Mouse (Mus musculus): ENCODE measurements around the gene Dlg2.

Gene Dlg2

GRCm38 (mm10) chr7:91753151-91753861 is 1276.8 kb downstream of the Dlg2 start:
- POLR2A ChIA-PET: no interaction called here

GRCm38 (mm10) chr7:91767648-91768047 is 1291.2 kb downstream of the Dlg2 start:
- ChIA-PET POLR2A (no interaction called here), CTCF (no interaction called here)

More at GRCm38 (mm10) chr7:91753151-91753861, 1276.8 kb downstream of the Dlg2 start:
- CTCF ChIA-PET: no interaction called here

GRCm38 (mm10) chr7:91778673-91779072 is 1302.2 kb downstream of the Dlg2 start:
- ChIA-PET POLR2A (interaction anchor here in 1 of 4 experiments (0.7 kb wide), 1 partner anchor 14 kb away, joined by 3 read pairs; no protein-coding TSS in a partner anchor), CTCF (no interaction called here)

- POLR2A ChIA-PET: interaction anchor here in 1 of 4 experiments (0.7 kb wide), 1 partner anchor 1253 kb away, joined by 8 read pairs; no protein-coding TSS in a partner anchor
These were observed 1308.1 kb downstream of the Dlg2 start for GRCm38 (mm10) chr7:91784617-91785016.

GRCm38 (mm10) chr7:91785445-91785844 is 1309.0 kb downstream of the Dlg2 start:
- POLR2A ChIA-PET: no interaction called here
- CTCF ChIA-PET: no interaction called here

More at GRCm38 (mm10) chr7:91784617-91785016, 1308.1 kb downstream of the Dlg2 start:
- CTCF ChIA-PET: no interaction called here

- POLR2A ChIA-PET: no interaction called here
- CTCF ChIA-PET: no interaction called here
These were observed 1309.4 kb downstream of the Dlg2 start for GRCm38 (mm10) chr7:91785871-91786270.

- CTCF ChIA-PET: no interaction called here
- POLR2A ChIA-PET: no interaction called here
These were observed 1314.6 kb downstream of the Dlg2 start for GRCm38 (mm10) chr7:91790949-91791564.

GRCm38 (mm10) chr7:91806632-91807031 is 1330.2 kb downstream of the Dlg2 start:
- ChIA-PET CTCF (no interaction called here), POLR2A (no interaction called here)

- CTCF ChIA-PET: no interaction called here
These were observed 1334.3 kb downstream of the Dlg2 start for GRCm38 (mm10) chr7:91810774-91811173.

GRCm38 (mm10) chr7:91818004-91818403 is 1341.5 kb downstream of the Dlg2 start:
- POLR2A ChIA-PET: no interaction called here
- CTCF ChIA-PET: no interaction called here

More at GRCm38 (mm10) chr7:91810774-91811173, 1334.3 kb downstream of the Dlg2 start:
- POLR2A ChIA-PET: no interaction called here

- ChIA-PET CTCF (no interaction called here), POLR2A (no interaction called here)
These were observed 1355.7 kb downstream of the Dlg2 start for GRCm38 (mm10) chr7:91832207-91832606.

GRCm38 (mm10) chr7:91845723-91846122 is 1369.3 kb downstream of the Dlg2 start:
- CTCF ChIA-PET: no interaction called here
- POLR2A ChIA-PET: no interaction called here

GRCm38 (mm10) chr7:91849364-91849763 is 1372.9 kb downstream of the Dlg2 start:
- CTCF ChIA-PET: no interaction called here
- POLR2A ChIA-PET: no interaction called here

GRCm38 (mm10) chr7:91853653-91854052 is 1377.2 kb downstream of the Dlg2 start:
- CTCF ChIA-PET: interaction anchor here in 1 of 4 experiments (0.7 kb wide), 1 partner anchor 100 kb away, joined by 5 read pairs; no protein-coding TSS in a partner anchor
- POLR2A ChIA-PET: no interaction called here

GRCm38 (mm10) chr7:91856931-91857330 is 1380.5 kb downstream of the Dlg2 start:
- CTCF ChIA-PET: no interaction called here

GRCm38 (mm10) chr7:91862806-91863531 is 1386.5 kb downstream of the Dlg2 start:
- ChIA-PET POLR2A (no interaction called here), CTCF (interaction anchor here in 1 of 4 experiments (0.6 kb wide), 1 partner anchor 507 kb away, joined by 3 read pairs; no protein-coding TSS in a partner anchor)

More at GRCm38 (mm10) chr7:91856931-91857330, 1380.5 kb downstream of the Dlg2 start:
- POLR2A ChIA-PET: no interaction called here

GRCm38 (mm10) chr7:91868919-91869318 is 1392.4 kb downstream of the Dlg2 start:
- POLR2A ChIA-PET: no interaction called here

GRCm38 (mm10) chr7:91876831-91877230 is 1400.4 kb downstream of the Dlg2 start:
- ChIA-PET CTCF (no interaction called here), POLR2A (no interaction called here)

More at GRCm38 (mm10) chr7:91868919-91869318, 1392.4 kb downstream of the Dlg2 start:
- CTCF ChIA-PET: no interaction called here

- CTCF ChIA-PET: no interaction called here
- POLR2A ChIA-PET: no interaction called here
These were observed 1401.3 kb downstream of the Dlg2 start for GRCm38 (mm10) chr7:91877804-91878203.

GRCm38 (mm10) chr7:91886336-91886735 is 1409.9 kb downstream of the Dlg2 start:
- POLR2A ChIA-PET: no interaction called here
- CTCF ChIA-PET: no interaction called here

Data from embryonic stem cell, embryonic (primary cell).